In the genomic region with DNA sequence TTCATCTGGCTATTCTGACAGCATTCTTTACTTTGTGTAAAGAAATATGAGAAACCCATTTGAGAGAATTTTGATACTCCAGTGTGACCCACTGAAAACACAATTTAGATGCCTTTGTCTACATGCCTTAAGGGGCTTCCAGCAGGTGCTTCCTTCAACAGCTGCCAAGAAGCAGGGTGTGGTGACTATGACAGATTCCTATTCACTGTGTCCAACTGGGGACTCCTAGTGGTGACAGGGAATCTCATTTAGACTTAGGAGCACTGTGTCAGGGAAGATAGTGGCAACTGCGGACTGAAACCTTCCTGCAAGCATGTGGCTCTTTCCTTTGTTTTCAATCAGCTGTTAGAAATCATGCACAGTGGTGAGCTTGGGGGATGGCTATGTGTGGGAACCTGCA, we compare ENCODE assay signal across 8 mouse cellular contexts. TPM values are rescaled to one million over a fixed set of nuclear protein-coding genes. Genes with fewer than 3 reads are reported as not detected.
DNase-seq lines count a peak whose midpoint lies in the region; ATAC-seq and TF ChIP-seq lines count a peak whose summit lies in the region.

No protein-coding gene starts in this region.

- no peak overlapping the region for H3K27ac ChIP-seq in heart, embryonic 12.5 days (ENCODE audit: poor library complexity, severe bottlenecking)
- H3K27ac ChIP-seq in ES-Bruce4 (ENCODE audit: insufficient read depth, low read length), result no peak overlapping the region
- H3K27ac ChIP-seq in cortical plate, adult 2 months (ENCODE audit: insufficient read depth, low read length), result no peak overlapping the region
- no peak overlapping the region for H3K27ac ChIP-seq in kidney, postnatal 0 days

- H3K36me3 ChIP-seq in heart, embryonic 12.5 days, result no peaks in the 10 kb centered on the region
- no peaks in the 10 kb centered on the region for H3K36me3 ChIP-seq in ES-Bruce4 (ENCODE audit: control insufficient read depth, insufficient read depth, low read length, poor library complexity, severe bottlenecking)
- no peaks in the 10 kb centered on the region for H3K36me3 ChIP-seq in kidney, postnatal 0 days (ENCODE audit: insufficient read depth, low read length)

- peak; percentile 47 to 59 for DNase-seq in heart, adult 18-20 months
- DNase-seq in kidney, postnatal 0 days (ENCODE audit: low spot score), result peak; percentile 29
- peak; percentile 2 for DNase-seq in telencephalon, adult 2 months (ENCODE audit: low read depth, low spot score)
- DNase-seq in right cerebral cortex, postnatal 36 days (ENCODE audit: low spot score in 2 of 2), result no peak

- H3K9me3 ChIP-seq in heart, embryonic 12.5 days (replicated peaks), result no peaks in the 10 kb centered on the region
- H3K9me3 ChIP-seq in ES-Bruce4 (replicated peaks; ENCODE audit: control insufficient read depth, insufficient read depth, low read length, poor library complexity, severe bottlenecking), result no peaks in the 10 kb centered on the region
- no peaks in the 10 kb centered on the region for H3K9me3 ChIP-seq in kidney, postnatal 0 days (replicated peaks; ENCODE audit: low read length)

- ATAC-seq in heart, embryonic 12.5 days (ENCODE audit: insufficient number of reproducible peaks, low FRiP score), result no peak
- no peak for ATAC-seq in kidney, postnatal 0 days (replicated peaks; ENCODE audit: low FRiP score, low read depth)
- no peak for ATAC-seq in CD4-positive, CD25-positive, alpha-beta regulatory T cell, adult 4 months

- no peaks in the 10 kb centered on the region for H3K4me1 ChIP-seq in heart, embryonic 12.5 days (replicated peaks)
- H3K4me1 ChIP-seq in ES-Bruce4 (ENCODE audit: control insufficient read depth, insufficient read depth, low read length), result no peaks in the 10 kb centered on the region
- no peaks in the 10 kb centered on the region for H3K4me1 ChIP-seq in cortical plate, adult 2 months (ENCODE audit: control insufficient read depth, insufficient read depth, low read length)
- no peaks in the 10 kb centered on the region for H3K4me1 ChIP-seq in kidney, postnatal 0 days (replicated peaks; ENCODE audit: insufficient read depth, low read length)

- no peak for TF ChIP-seq EP300 in ES-Bruce4 (IDR thresholded peaks at IDR 0.05; ENCODE audit: insufficient read depth, low read depth, low read length)

- H3K4me3 ChIP-seq in heart, embryonic 12.5 days, result no peak overlapping the region
- H3K4me3 ChIP-seq in ES-Bruce4 (ENCODE audit: low read depth, low read length), result no peak overlapping the region
- H3K4me3 ChIP-seq in cortical plate, adult 2 months (ENCODE audit: insufficient read depth, low read length), result no peak overlapping the region
- no peak overlapping the region for H3K4me3 ChIP-seq in kidney, postnatal 0 days (replicated peaks; ENCODE audit: low read depth, low read length)

- H3K4me2 ChIP-seq in heart, embryonic 12.5 days, result no peak overlapping the region
- H3K4me2 ChIP-seq in kidney, postnatal 0 days (ENCODE audit: low read length), result no peak overlapping the region

- H3K27me3 ChIP-seq in heart, embryonic 12.5 days (replicated peaks), result no peaks in the 10 kb centered on the region
- H3K27me3 ChIP-seq in ES-Bruce4 (ENCODE audit: control insufficient read depth, insufficient read depth, low read length, poor library complexity, severe bottlenecking), result no peaks in the 10 kb centered on the region
- H3K27me3 ChIP-seq in kidney, postnatal 0 days (ENCODE audit: insufficient read depth, low read length), result no peaks in the 10 kb centered on the region

- peak; percentile 14 for TF ChIP-seq CTCF in ES-Bruce4 (IDR thresholded peaks at IDR 0.05; ENCODE audit: low read depth, low read length)
- peak; percentile 44 for TF ChIP-seq CTCF in cortical plate, adult 2 months (IDR thresholded peaks at IDR 0.05; ENCODE audit: extremely low read depth, insufficient read depth, low read length)
- TF ChIP-seq CTCF in kidney, postnatal 0 days (IDR thresholded peaks at IDR 0.05; ENCODE audit: low read depth), result peak; percentile 65

- H3K9ac ChIP-seq in heart, embryonic 12.5 days, result no peak overlapping the region
- H3K9ac ChIP-seq in ES-Bruce4 (ENCODE audit: low read depth, poor library complexity, severe bottlenecking), result no peak overlapping the region
- H3K9ac ChIP-seq in kidney, postnatal 0 days (ENCODE audit: low read depth, low read length), result no peak overlapping the region

- no peak for TF ChIP-seq POLR2A in ES-Bruce4 (IDR thresholded peaks at IDR 0.05; ENCODE audit: insufficient read depth, low read length)
- TF ChIP-seq POLR2A in cortical plate, adult 2 months (IDR thresholded peaks at IDR 0.05; ENCODE audit: extremely low read depth, insufficient read depth, low read length), result no peak

- 31% methylated on average over 1 of the region's 1 CpGs for WGBS in heart, embryonic 12.5 days
- 61% methylated on average over 1 of the region's 1 CpGs for WGBS in kidney, postnatal 0 days

RNA-seq across cellular contexts. Expression of gene Alg6, which starts 51.3 kb away (rescaled TPM):
- 1 to 10 TPM; 5.0 TPM for total RNA-seq in heart, adult 18-20 months (2021)
- polyA plus RNA-seq in heart, embryonic 12.5 days (2016; fragmentation: Nextera tagmentation; extraction: Ambion mirVana), result 11.2 and 13.1 TPM in 2 replicates
- 49.4 and 49.5 TPM in 2 replicates for polyA plus RNA-seq in ES-Bruce4 (2011; ENCODE audit: insufficient read depth, insufficient read length, low read depth, missing spikeins)
- polyA plus RNA-seq in cortical plate, adult 2 months (2012; rRNA removed), result 13.3 TPM in 2 replicates
- 16.1 and 21.3 TPM in 2 replicates for polyA plus RNA-seq in kidney, postnatal 0 days (2015; fragmentation: Nextera tagmentation; extraction: Ambion mirVana)
- 10 to 100 TPM in 1 of 2 experiments, 1 to 10 TPM in 1; 8.5 to 10.7 TPM for polyA plus RNA-seq in CD4-positive, CD25-positive, alpha-beta regulatory T cell, adult 4 months (2017; shearing (Covaris generic))

Comparison
In these comparisons a context has a peak if more than half of its experiments do, and no peak if none do; other contexts are left out.
1. DNase-seq: peak in heart, adult 18-20 months (2 of 2), kidney, postnatal 0 days (single experiment) and telencephalon, adult 2 months (single experiment); none in right cerebral cortex, postnatal 36 days (0 of 2).
2. CTCF ChIP-seq: peak in every context shown above with its lines; median percentile 65 in kidney, postnatal 0 days; 44 in cortical plate, adult 2 months; 14 in ES-Bruce4.